Mouse (Mus musculus): ENCODE results near the gene Olfr63.
"Not testable (repeated sequence)": the region's sequence is repeated elsewhere in the genome, so short reads cannot be mapped to it uniquely, and the experiment has no call there.

The Olfr63 gene

DNA sequence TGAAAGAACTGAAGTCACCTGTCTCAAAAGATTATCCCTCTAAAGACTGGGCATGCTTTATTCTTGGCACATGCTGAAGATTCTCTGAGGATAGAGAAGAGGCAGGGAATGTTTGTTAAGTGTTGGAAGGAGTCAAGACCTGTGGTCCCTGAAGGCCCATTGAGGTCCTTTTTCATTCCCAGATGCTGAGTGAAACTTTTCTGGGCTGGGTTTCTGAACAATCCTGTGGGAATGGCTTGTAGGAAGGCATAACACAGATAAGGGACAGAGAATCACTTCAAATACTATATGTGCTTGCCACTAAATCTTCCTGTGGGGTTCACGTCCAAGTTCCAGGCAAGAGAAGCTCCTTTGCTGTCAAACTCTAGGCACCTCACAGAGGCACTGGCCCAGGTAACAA is at the start of gene Olfr63:
Olfr63 (plus strand) TSS at position 301 of the 400 bp plus-strand sequence.
- H3K36me3 ChIP-seq (ENCODE audit: control insufficient read depth, insufficient read depth, low read length, poor library complexity, severe bottlenecking), result no peaks in the 10 kb centered on the region
- H3K27me3 ChIP-seq (ENCODE audit: control insufficient read depth, insufficient read depth, low read length, poor library complexity, severe bottlenecking), result no peaks in the 10 kb centered on the region
- no peak for DNase-seq (ENCODE audit: low read depth, low spot score)

DNA sequence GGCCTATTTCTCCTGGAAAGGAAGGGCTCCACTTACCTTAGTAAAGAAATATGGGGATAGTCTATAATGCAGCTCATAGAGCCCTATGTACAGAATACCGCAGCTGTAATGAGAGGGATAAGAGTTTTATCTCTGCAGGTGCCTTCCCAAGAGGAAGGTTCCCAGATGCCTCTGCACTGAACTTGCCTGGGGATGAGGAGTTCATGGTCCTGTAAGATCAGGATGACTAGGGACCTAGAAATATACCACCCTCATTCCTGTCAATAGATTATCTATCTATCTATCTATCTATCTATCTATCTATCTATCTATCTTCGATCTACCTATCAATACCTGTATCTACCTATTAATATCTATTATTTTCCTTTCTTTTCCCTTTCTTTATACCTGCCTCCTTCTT is 42.9 kb upstream of the Olfr63 start, which contains the start of gene Olfr1564:
Olfr1564 (minus strand) TSS at position 101 of the 400 bp plus-strand sequence.
- no peak for DNase-seq (ENCODE audit: low read depth, low spot score)
- Histone ChIP-seq H3K27me3 (ENCODE audit: control insufficient read depth, insufficient read depth, low read length, poor library complexity, severe bottlenecking) (no peaks in the 10 kb centered on the region; the same call in 1 of the 2 replicates), H3K36me3 (ENCODE audit: control insufficient read depth, insufficient read depth, low read length, poor library complexity, severe bottlenecking) (no peaks in the 10 kb centered on the region)

GRCm38 (mm10) chr17:33236646-33237045 is 27.8 kb upstream of the Olfr63 start:
- H3K27me3 ChIP-seq (ENCODE audit: control insufficient read depth, insufficient read depth, low read length, poor library complexity, severe bottlenecking); H3K36me3 ChIP-seq (ENCODE audit: control insufficient read depth, insufficient read depth, low read length, poor library complexity, severe bottlenecking); DNase-seq (ENCODE audit: low read depth, low spot score): not testable (repeated sequence)

DNA sequence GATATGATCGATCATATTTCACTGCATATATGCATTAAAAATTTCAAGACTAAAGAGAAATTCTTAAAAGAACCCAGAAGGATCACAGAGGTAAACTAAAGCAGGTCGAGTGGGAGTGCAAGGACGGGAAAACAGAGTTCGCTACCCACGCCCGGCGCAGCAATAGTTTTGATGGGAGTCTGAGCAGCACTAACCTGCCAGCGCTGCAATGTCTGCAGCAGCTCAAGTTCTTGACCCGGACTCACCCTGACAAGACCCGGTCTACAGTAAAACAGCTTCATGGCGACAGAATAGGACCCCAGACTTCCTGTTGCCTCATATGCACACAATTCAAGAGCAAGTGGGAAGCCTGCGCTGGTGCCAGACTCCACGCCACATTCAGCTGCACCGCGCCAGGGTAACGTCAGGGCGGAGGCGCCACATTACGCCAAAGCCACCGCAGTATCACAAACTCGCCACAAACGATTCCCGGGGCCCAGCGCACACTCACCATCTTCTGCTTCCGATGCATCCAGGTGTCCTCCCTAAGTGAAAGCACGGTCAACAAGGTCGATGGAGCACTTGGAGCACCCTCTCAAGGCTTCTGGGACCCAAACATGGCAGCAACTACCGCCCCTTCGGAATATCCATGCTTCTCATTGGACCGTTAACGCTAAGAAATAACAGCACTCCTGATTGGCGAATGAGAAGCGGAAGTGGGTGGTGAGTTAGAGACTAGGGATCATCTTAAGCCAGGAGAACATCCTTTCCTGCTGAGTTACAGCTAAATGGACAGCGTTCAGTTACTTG is 9.8 kb upstream of the Olfr63 start, which contains the start of gene Zfp955a:
Zfp955a (minus strand) TSS at position 616 of the 789 bp plus-strand sequence.
- H3K36me3 ChIP-seq (ENCODE audit: control insufficient read depth, insufficient read depth, low read length, poor library complexity, severe bottlenecking); DNase-seq (ENCODE audit: low read depth, low spot score); H3K27me3 ChIP-seq (ENCODE audit: control insufficient read depth, insufficient read depth, low read length, poor library complexity, severe bottlenecking): not testable (repeated sequence)

- DNase-seq (ENCODE audit: low read depth, low spot score); H3K36me3 ChIP-seq (ENCODE audit: control insufficient read depth, insufficient read depth, low read length, poor library complexity, severe bottlenecking): not testable (repeated sequence)
These were observed 9.2 kb upstream of the Olfr63 start for GRCm38 (mm10) chr17:33255319-33255657.

GRCm38 (mm10) chr17:33268907-33269306 is 4.4 kb downstream of the Olfr63 start:
- no peaks in the 10 kb centered on the region for H3K27me3 ChIP-seq (ENCODE audit: control insufficient read depth, insufficient read depth, low read length, poor library complexity, severe bottlenecking)
- H3K36me3 ChIP-seq (ENCODE audit: control insufficient read depth, insufficient read depth, low read length, poor library complexity, severe bottlenecking), result no peaks in the 10 kb centered on the region
- DNase-seq (ENCODE audit: low read depth, low spot score), result no peak

More at GRCm38 (mm10) chr17:33255319-33255657, 9.2 kb upstream of the Olfr63 start:
- H3K27me3 ChIP-seq (ENCODE audit: control insufficient read depth, insufficient read depth, low read length, poor library complexity, severe bottlenecking), result not testable (repeated sequence)

DNA sequence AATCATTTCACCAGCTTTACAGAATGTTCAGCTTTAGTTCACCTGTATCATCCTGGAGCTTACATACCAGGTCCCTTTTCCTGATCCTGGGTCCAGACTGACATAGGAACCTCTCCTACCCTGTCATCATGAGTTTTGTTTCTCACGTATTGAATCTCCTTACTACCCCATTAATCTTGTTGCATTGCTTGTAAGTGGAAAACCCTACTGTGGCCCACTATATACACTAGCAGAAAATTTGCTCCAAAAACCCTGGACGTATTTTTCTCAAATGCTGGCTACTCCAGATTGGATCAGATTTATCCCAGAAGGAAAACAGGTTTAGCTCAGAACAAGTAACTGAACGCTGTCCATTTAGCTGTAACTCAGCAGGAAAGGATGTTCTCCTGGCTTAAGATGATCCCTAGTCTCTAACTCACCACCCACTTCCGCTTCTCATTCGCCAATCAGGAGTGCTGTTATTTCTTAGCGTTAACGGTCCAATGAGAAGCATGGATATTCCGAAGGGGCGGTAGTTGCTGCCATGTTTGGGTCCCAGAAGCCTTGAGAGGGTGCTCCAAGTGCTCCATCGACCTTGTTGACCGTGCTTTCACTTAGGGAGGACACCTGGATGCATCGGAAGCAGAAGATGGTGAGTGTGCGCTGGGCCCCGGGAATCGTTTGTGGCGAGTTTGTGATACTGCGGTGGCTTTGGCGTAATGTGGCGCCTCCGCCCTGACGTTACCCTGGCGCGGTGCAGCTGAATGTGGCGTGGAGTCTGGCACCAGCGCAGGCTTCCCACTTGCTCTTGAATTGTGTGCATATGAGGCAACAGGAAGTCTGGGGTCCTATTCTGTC is 24.8 kb downstream of the Olfr63 start, which contains the start of gene Zfp955b:
Zfp955b (plus strand) TSS at position 506 of the 837 bp plus-strand sequence.
- not testable (repeated sequence) for H3K27me3 ChIP-seq (ENCODE audit: control insufficient read depth, insufficient read depth, low read length, poor library complexity, severe bottlenecking); H3K36me3 ChIP-seq (ENCODE audit: control insufficient read depth, insufficient read depth, low read length, poor library complexity, severe bottlenecking); DNase-seq (ENCODE audit: low read depth, low spot score)

DNA sequence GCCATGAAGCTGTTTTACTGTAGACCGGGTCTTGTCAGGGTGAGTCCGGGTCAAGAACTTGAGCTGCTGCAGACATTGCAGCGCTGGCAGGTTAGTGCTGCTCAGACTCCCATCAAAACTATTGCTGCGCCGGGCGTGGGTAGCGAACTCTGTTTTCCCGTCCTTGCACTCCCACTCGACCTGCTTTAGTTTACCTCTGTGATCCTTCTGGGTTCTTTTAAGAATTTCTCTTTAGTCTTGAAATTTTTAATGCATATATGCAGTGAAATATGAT is 25.3 kb downstream of the Olfr63 start:
- not testable (repeated sequence) for H3K27me3 ChIP-seq (ENCODE audit: control insufficient read depth, insufficient read depth, low read length, poor library complexity, severe bottlenecking); DNase-seq (ENCODE audit: low read depth, low spot score); H3K36me3 ChIP-seq (ENCODE audit: control insufficient read depth, insufficient read depth, low read length, poor library complexity, severe bottlenecking)

All from splenic B cell, adult 2 months (primary cell).